Mouse (Mus musculus): Measurements from ENCODE around the gene Hormad2. TPM values are rescaled to one million over a fixed set of nuclear protein-coding genes. Genes with fewer than 3 reads are reported as not detected.

Gene Hormad2
- 0.26 and 0.29 TPM in 2 replicates for polyA plus RNA-seq (2012; rRNA removed)

DNA sequence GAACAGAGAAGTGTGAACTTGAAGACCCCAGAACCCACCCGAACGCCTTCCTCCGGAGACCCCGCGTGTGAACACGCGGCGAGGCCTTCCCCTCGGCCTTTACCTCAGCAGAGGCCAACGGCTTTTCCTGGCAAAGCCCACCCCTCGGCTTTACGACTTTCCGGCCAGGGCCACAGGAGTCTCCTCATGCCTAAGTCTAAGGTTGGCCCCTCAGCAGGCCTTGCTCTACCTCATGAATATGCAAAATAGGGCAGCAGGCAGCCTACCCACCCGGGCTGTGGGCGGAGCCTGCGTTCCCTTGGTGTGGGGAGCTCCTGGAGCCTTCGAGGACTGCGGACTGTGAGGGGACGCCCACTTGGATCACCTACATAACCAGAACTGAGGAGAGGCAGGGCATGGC is at the start of gene Hormad2:
TSS of gene Hormad2 (minus strand) at position 128 of the 400 bp plus-strand sequence.

Other genes starting within 250 kb of the Hormad2 start
- 1.3 and 1.8 TPM in 2 replicates for gene Castor1, start 222.9 kb downstream of the Hormad2 start, polyA plus RNA-seq (2012; rRNA removed)
- 0.09 and 0.17 TPM in 2 replicates for gene Osm, start 204.7 kb downstream of the Hormad2 start, polyA plus RNA-seq (2012; rRNA removed)
- gene Lif, start 183.5 kb downstream of the Hormad2 start, polyA plus RNA-seq (2012; rRNA removed), result 0.08 and 0.11 TPM in 2 replicates
- gene Mtmr3, start 153.8 kb upstream of the Hormad2 start, polyA plus RNA-seq (2012; rRNA removed), result 27.3 and 35.0 TPM in 2 replicates
- not detected in 2 replicates for gene Gm11032, start 179.0 kb upstream of the Hormad2 start, polyA plus RNA-seq (2012; rRNA removed)
- 38.0 and 41.3 TPM in 2 replicates for gene Ascc2, start 196.6 kb upstream of the Hormad2 start, polyA plus RNA-seq (2012; rRNA removed)